Mouse (Mus musculus): Measurements from ENCODE around the gene Homer1. TPM values are rescaled to one million over a fixed set of nuclear protein-coding genes. Genes with fewer than 3 reads are reported as not detected.

Gene Homer1
- total and polyA plus RNA-seq, 3 experiments = 14.6 to 32.2 (median 16.2) TPM

DNA sequence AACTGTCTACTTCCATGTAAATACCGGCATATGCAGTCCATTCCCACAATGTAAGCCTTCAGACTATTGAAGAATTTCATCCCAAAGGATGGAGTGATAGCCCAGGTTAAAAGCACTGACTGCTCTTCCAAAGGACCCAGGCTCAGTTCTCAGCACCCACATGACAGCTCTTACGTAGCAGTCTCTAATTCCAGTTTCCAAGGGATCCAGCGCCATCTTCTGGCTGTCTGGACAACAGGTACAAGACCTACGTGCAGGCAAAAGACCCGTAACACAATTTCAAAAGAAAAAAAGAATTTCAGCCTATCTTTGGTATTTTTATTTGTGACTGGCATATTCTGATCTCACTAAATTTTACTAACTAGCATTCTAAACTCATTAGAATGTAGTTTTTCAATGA, 75.0 kb downstream of the Homer1 start:
- Histone ChIP-seq H3K4me3 (replicated peaks in 1 of 3; ENCODE audit: low read depth in 2 of 3, low read length in 2 of 3, poor library complexity in 1 of 3) (no peak overlapping the region), H3K27ac (ENCODE audit: insufficient read depth, low read depth) (no peak overlapping the region), H3K9me3 (replicated peaks; ENCODE audit: low read length) (peaks cover 4% of the 10 kb centered on the region), H3K4me1 (ENCODE audit: control insufficient read depth in 1 of 2, insufficient read depth in 2 of 2) (peaks cover 0 to 11% of the 10 kb centered on the region in 2 experiments; a peak in 1 of 4 replicates), H3K79me2 (replicated peaks; ENCODE audit: control insufficient read depth, extremely low read depth, insufficient read depth, poor library complexity, severe bottlenecking) (no peaks in the 10 kb centered on the region), H3K9ac (ENCODE audit: insufficient read depth, low read depth) (no peak overlapping the region), H3K27me3 (replicated peaks) (no peaks in the 10 kb centered on the region), H3K36me3 (replicated peaks in 1 of 2; ENCODE audit: control insufficient read depth in 1 of 2, insufficient read depth in 1 of 2, low read length in 1 of 2) (peaks cover 0 to 10% of the 10 kb centered on the region in 2 experiments), H3K4me2 (ENCODE audit: insufficient read depth, low read depth, poor library complexity, severe bottlenecking) (no peak overlapping the region)
- TF ChIP-seq CTCF (conservative IDR thresholded peaks at IDR 0.05 in 1 of 2, IDR thresholded peaks at IDR 0.05 in 1 of 2; ENCODE audit: low read depth in 2 of 2, low read length in 2 of 2) (peak in 1 of 2 experiments; percentile 19; a peak in 1 of 4 replicates), TCF12 (IDR thresholded peaks at IDR 0.05; ENCODE audit: low read depth, low read length) (no peak), HCFC1 (IDR thresholded peaks at IDR 0.05; ENCODE audit: low read depth, low read length) (no peak), MAFK (IDR thresholded peaks at IDR 0.05; ENCODE audit: insufficient replicate concordance, low read length) (no peak), RAD21 (IDR thresholded peaks at IDR 0.05; ENCODE audit: low read depth, low read length) (no peak; the same call in none of the 2 replicates), NELFE (IDR thresholded peaks at IDR 0.05; ENCODE audit: low read depth, low read length) (no peak)
- in situ Hi-C loops (cut with MboI; ENCODE audit: low pct_ligation_motif_present, low pct_unique_long_range_greater_than_20kb, low sequenced_read_pairs) = no loop called here
- dilution Hi-C loops (cut with MboI; ENCODE audit: extremely low pct_ligation_motif_present, extremely low pct_unique_long_range_greater_than_20kb, low sequenced_read_pairs) = no loop called here
- no peak for DNase-seq (ENCODE audit: extremely low read depth)

DNA sequence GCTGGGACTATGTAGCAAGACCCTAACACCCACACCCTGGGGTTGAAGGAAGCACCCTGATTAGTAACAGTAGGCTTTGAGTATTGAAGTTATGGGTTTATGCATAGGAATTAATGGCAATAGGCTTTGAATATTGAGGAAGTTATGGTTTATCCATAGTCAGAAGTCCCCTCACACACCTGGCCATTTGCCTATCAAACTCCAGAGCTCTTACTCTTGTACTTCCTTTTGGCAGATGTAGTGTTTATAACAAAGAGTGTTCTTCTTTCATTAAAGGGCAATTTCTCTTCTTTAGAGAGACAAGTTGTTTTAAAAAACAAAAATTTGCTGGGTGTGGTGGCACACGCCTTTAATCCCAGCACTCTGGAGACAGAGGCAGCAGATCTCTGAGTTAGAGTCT, 79.1 kb downstream of the Homer1 start:
- no peak overlapping the region for H3K9ac ChIP-seq (ENCODE audit: insufficient read depth, low read depth)

More for the DNA sequence above, 79.1 kb downstream of the Homer1 start:
- H3K4me3 ChIP-seq (replicated peaks in 1 of 3; ENCODE audit: low read depth in 2 of 3, low read length in 2 of 3, poor library complexity in 1 of 3) = no peak overlapping the region
- peaks cover 0 to 8% of the 10 kb centered on the region in 2 experiments for H3K36me3 ChIP-seq (replicated peaks in 1 of 2; ENCODE audit: control insufficient read depth in 1 of 2, insufficient read depth in 1 of 2, low read length in 1 of 2)
- H3K27me3 ChIP-seq (replicated peaks) = no peaks in the 10 kb centered on the region
- dilution Hi-C loops (cut with MboI; ENCODE audit: extremely low pct_ligation_motif_present, extremely low pct_unique_long_range_greater_than_20kb, low sequenced_read_pairs) (no loop called here), in situ Hi-C loops (cut with MboI; ENCODE audit: low pct_ligation_motif_present, low pct_unique_long_range_greater_than_20kb, low sequenced_read_pairs) (no loop called here)
- H3K4me2 ChIP-seq (ENCODE audit: insufficient read depth, low read depth, poor library complexity, severe bottlenecking) = no peak overlapping the region
- peaks cover 0 to 11% of the 10 kb centered on the region in 2 experiments; a peak in 1 of 4 replicates for H3K4me1 ChIP-seq (ENCODE audit: control insufficient read depth in 1 of 2, insufficient read depth in 2 of 2)
- no peak for DNase-seq (ENCODE audit: extremely low read depth)
- TF ChIP-seq CHD2 (IDR thresholded peaks at IDR 0.05; ENCODE audit: low read length) (no peak), HCFC1 (IDR thresholded peaks at IDR 0.05; ENCODE audit: low read depth, low read length) (no peak), SIN3A (IDR thresholded peaks at IDR 0.05; ENCODE audit: low read length) (no peak), MXI1 (IDR thresholded peaks at IDR 0.05; ENCODE audit: low read depth, low read length) (no peak), EP300 (IDR thresholded peaks at IDR 0.05; ENCODE audit: low read length) (no peak), GABPA (IDR thresholded peaks at IDR 0.05; ENCODE audit: insufficient replicate concordance, low read depth, low read length) (no peak), POLR2A (IDR thresholded peaks at IDR 0.05; ENCODE audit: low read depth, low read length) (no peak), JUN (IDR thresholded peaks at IDR 0.05; ENCODE audit: insufficient read depth, low read depth, low read length) (no peak), NELFE (IDR thresholded peaks at IDR 0.05; ENCODE audit: low read depth, low read length) (no peak), ELF1 (IDR thresholded peaks at IDR 0.05; ENCODE audit: low read depth, low read length) (no peak), RAD21 (IDR thresholded peaks at IDR 0.05; ENCODE audit: low read depth, low read length) (no peak), BHLHE40 (IDR thresholded peaks at IDR 0.05; ENCODE audit: low read depth, low read length) (no peak), TCF12 (IDR thresholded peaks at IDR 0.05; ENCODE audit: low read depth, low read length) (no peak), UBTF (IDR thresholded peaks at IDR 0.05; ENCODE audit: low read depth, low read length) (no peak), POLR2AphosphoS2 (IDR thresholded peaks at IDR 0.05; ENCODE audit: low read depth, low read length) (no peak), IRF4 (IDR thresholded peaks at IDR 0.05; ENCODE audit: low read depth, low read length) (no peak), MYC (IDR thresholded peaks at IDR 0.05; ENCODE audit: low read depth, low read length) (no peak), NRF1 (IDR thresholded peaks at IDR 0.05; ENCODE audit: low read depth, low read length) (no peak), PAX5 (IDR thresholded peaks at IDR 0.05; ENCODE audit: low read length) (no peak), ETS1 (conservative IDR thresholded peaks at IDR 0.05; ENCODE audit: low read depth, low read length) (no peak)
- H3K79me2 ChIP-seq (replicated peaks; ENCODE audit: control insufficient read depth, extremely low read depth, insufficient read depth, poor library complexity, severe bottlenecking) = no peaks in the 10 kb centered on the region
- peaks cover 4% of the 10 kb centered on the region for H3K9me3 ChIP-seq (replicated peaks; ENCODE audit: low read length)
- no peak overlapping the region for H3K27ac ChIP-seq (ENCODE audit: insufficient read depth, low read depth)

Data from CH12.LX (cell line).